ENCODE assay signal across 8 mouse cellular contexts in genomic region chr4:40701796-40702195, GRCm38 (mm10). TPM values are rescaled to one million over a fixed set of nuclear protein-coding genes. Genes with fewer than 3 reads are reported as not detected.
DNase-seq lines count a peak whose midpoint lies in the region; ATAC-seq and TF ChIP-seq lines count a peak whose summit lies in the region.

No protein-coding gene starts in this region.

- no peaks in the 10 kb centered on the region for H3K27me3 ChIP-seq in kidney, embryonic 15.5 days
- no peaks in the 10 kb centered on the region for H3K27me3 ChIP-seq in embryonic facial prominence, embryonic 12.5 days
- H3K27me3 ChIP-seq in intestine, embryonic 16.5 days (replicated peaks; ENCODE audit: control insufficient read depth, insufficient read depth, low read length), result no peaks in the 10 kb centered on the region
- H3K27me3 ChIP-seq in myocyte (ENCODE audit: control insufficient read depth, insufficient read depth, insufficient read length), result no peaks in the 10 kb centered on the region

- 85% methylated on average over 3 of the region's 3 CpGs for WGBS in kidney, embryonic 15.5 days
- 82% methylated on average over 3 of the region's 3 CpGs for WGBS in embryonic facial prominence, embryonic 12.5 days
- 64% methylated on average over 3 of the region's 3 CpGs for WGBS in intestine, embryonic 16.5 days

- DNase-seq in kidney, postnatal 10 days, result no peak
- DNase-seq in spleen, postnatal 14 days (ENCODE audit: low spot score in 2 of 2), result no peak
- no peak for DNase-seq in gastrocnemius, adult 18-20 months (ENCODE audit: low spot score)
- no peak for DNase-seq in urinary bladder, postnatal 25 days (ENCODE audit: low spot score)

- TF ChIP-seq POLR2A in myocyte (IDR thresholded peaks at IDR 0.05; ENCODE audit: insufficient read length, low read depth), result no peak

- no peaks in the 10 kb centered on the region for H3K9me3 ChIP-seq in kidney, embryonic 15.5 days (replicated peaks)
- no peaks in the 10 kb centered on the region for H3K9me3 ChIP-seq in embryonic facial prominence, embryonic 12.5 days
- H3K9me3 ChIP-seq in intestine, embryonic 16.5 days (ENCODE audit: control insufficient read depth, low read length), result no peaks in the 10 kb centered on the region

- peak overlapping the region; percentile 73 for H3K4me2 ChIP-seq in kidney, embryonic 15.5 days
- peak overlapping the region; percentile 75 for H3K4me2 ChIP-seq in embryonic facial prominence, embryonic 12.5 days (replicated peaks)
- H3K4me2 ChIP-seq in intestine, embryonic 16.5 days (ENCODE audit: low read depth, low read length), result peak overlapping the region; percentile 72
- peak overlapping the region; percentile 94 for H3K4me2 ChIP-seq in myocyte (ENCODE audit: low read depth)

- no peak for ATAC-seq in kidney, embryonic 15.5 days (replicated peaks; ENCODE audit: low FRiP score)
- ATAC-seq in embryonic facial prominence, embryonic 12.5 days (ENCODE audit: insufficient number of reproducible peaks, insufficient read depth, low FRiP score, low TSS enrichment), result no peak
- no peak for ATAC-seq in intestine, embryonic 16.5 days

- H3K79me2 ChIP-seq in myocyte (ENCODE audit: control insufficient read depth, insufficient read depth), result peaks cover 22% of the 10 kb centered on the region

- peak overlapping the region; percentile 63; the same call in 1 of the 2 replicates for H3K9ac ChIP-seq in kidney, embryonic 15.5 days
- H3K9ac ChIP-seq in embryonic facial prominence, embryonic 12.5 days, result no peak overlapping the region; the same call in 1 of the 2 replicates
- H3K9ac ChIP-seq in intestine, embryonic 16.5 days (ENCODE audit: low read depth, low read length), result peak overlapping the region; percentile 72; the same call in 1 of the 2 replicates

- peaks cover 3% of the 10 kb centered on the region for H3K36me3 ChIP-seq in kidney, embryonic 15.5 days
- H3K36me3 ChIP-seq in embryonic facial prominence, embryonic 12.5 days, result peaks cover under 1% of the 10 kb centered on the region
- no peaks in the 10 kb centered on the region for H3K36me3 ChIP-seq in intestine, embryonic 16.5 days (ENCODE audit: control insufficient read depth, insufficient read depth, low read length)
- H3K36me3 ChIP-seq in myocyte (ENCODE audit: control insufficient read depth, insufficient read depth), result no peaks in the 10 kb centered on the region

- H3ac ChIP-seq in myocyte (ENCODE audit: control insufficient read depth, insufficient read length), result no peak overlapping the region

- H3K4me3 ChIP-seq in kidney, embryonic 15.5 days (replicated peaks), result peak overlapping the region; percentile 60
- peak overlapping the region; percentile 60 for H3K4me3 ChIP-seq in embryonic facial prominence, embryonic 12.5 days
- H3K4me3 ChIP-seq in intestine, embryonic 16.5 days (ENCODE audit: low read length), result peak overlapping the region; percentile 60
- H3K4me3 ChIP-seq in myocyte, result peak overlapping the region; percentile 81

- peaks cover 20% of the 10 kb centered on the region for H3K4me1 ChIP-seq in kidney, embryonic 15.5 days
- peaks cover 12% of the 10 kb centered on the region for H3K4me1 ChIP-seq in embryonic facial prominence, embryonic 12.5 days
- H3K4me1 ChIP-seq in intestine, embryonic 16.5 days (ENCODE audit: control insufficient read depth, insufficient read depth, low read length), result peaks cover 25% of the 10 kb centered on the region

- peak overlapping the region; percentile 99; the same call in 1 of the 2 replicates for H3K27ac ChIP-seq in kidney, embryonic 15.5 days
- 0 out of 2 replicates have a peak overlapping the region, but pooled peaks have one; percentile 95 for H3K27ac ChIP-seq in embryonic facial prominence, embryonic 12.5 days
- peak overlapping the region; percentile 98 for H3K27ac ChIP-seq in intestine, embryonic 16.5 days (ENCODE audit: low read length)

TF ChIP-seq in myocyte, 11 proteins besides CTCF, POLR2A, EP300 and RAD21:
- no peak for TF ChIP-seq TCF12 (IDR thresholded peaks at IDR 0.05; ENCODE audit: insufficient read depth, poor library complexity, severe bottlenecking)
- no peak for TF ChIP-seq MYOG (IDR thresholded peaks at IDR 0.05; ENCODE audit: control insufficient read depth in 1 of 3, insufficient read depth in 1 of 3, insufficient read length in 2 of 3, low read depth in 2 of 3)
- TF ChIP-seq MAX (IDR thresholded peaks at IDR 0.05; ENCODE audit: low read depth), result no peak
- TF ChIP-seq SRF (IDR thresholded peaks at IDR 0.05; ENCODE audit: control insufficient read depth, insufficient read length, low read depth), result no peak
- no peak for TF ChIP-seq CEBPB (IDR thresholded peaks at IDR 0.05; ENCODE audit: insufficient read depth, poor library complexity, severe bottlenecking)
- no peak for TF ChIP-seq TCF3 (IDR thresholded peaks at IDR 0.05; ENCODE audit: insufficient read length, low read depth)
- TF ChIP-seq E2F4 (IDR thresholded peaks at IDR 0.05; ENCODE audit: insufficient read depth), result no peak
- no peak for TF ChIP-seq REST (IDR thresholded peaks at IDR 0.05; ENCODE audit: insufficient read depth, insufficient read length)
- no peak for TF ChIP-seq POLR2AphosphoS2 (IDR thresholded peaks at IDR 0.05; ENCODE audit: insufficient read length, low read depth)
- no peak for TF ChIP-seq USF1 (IDR thresholded peaks at IDR 0.05; ENCODE audit: low read depth)
- no peak for TF ChIP-seq MYOD1 (IDR thresholded peaks at IDR 0.05; ENCODE audit: control insufficient read depth in 1 of 3, insufficient read length in 2 of 3, low read depth in 2 of 3)

RNA-seq across cellular contexts. Expression of gene Aptx, which starts 1.2 kb away (rescaled TPM):
- polyA plus RNA-seq in kidney, embryonic 15.5 days (2015; fragmentation: Nextera tagmentation; extraction: Ambion mirVana), result 23.9 and 30.6 TPM in 2 replicates
- 38.7 and 40.1 TPM in 2 replicates for polyA plus RNA-seq in embryonic facial prominence, embryonic 12.5 days (2016; fragmentation: Nextera tagmentation; extraction: Ambion mirVana)
- polyA plus RNA-seq in intestine, embryonic 16.5 days (2015; fragmentation: Nextera tagmentation; extraction: Ambion mirVana), result 21.7 and 22.3 TPM in 2 replicates
- 20.4 TPM for polyA plus RNA-seq in myocyte (2012; fragmentation: generic; extraction: Trizol)
- 10 to 100 TPM; 15.2 to 15.4 TPM for total RNA-seq in gastrocnemius, adult 18-20 months (2021)

RNA-seq across cellular contexts. Expression of gene Dnaja1, which starts 20.2 kb away (rescaled TPM):
- 475 and 513 TPM in 2 replicates for polyA plus RNA-seq in kidney, embryonic 15.5 days (2015; fragmentation: Nextera tagmentation; extraction: Ambion mirVana)
- polyA plus RNA-seq in embryonic facial prominence, embryonic 12.5 days (2016; fragmentation: Nextera tagmentation; extraction: Ambion mirVana), result 476 and 518 TPM in 2 replicates
- polyA plus RNA-seq in intestine, embryonic 16.5 days (2015; fragmentation: Nextera tagmentation; extraction: Ambion mirVana), result 295 and 316 TPM in 2 replicates
- 68.3 TPM for polyA plus RNA-seq in myocyte (2012; fragmentation: generic; extraction: Trizol)
- total RNA-seq in gastrocnemius, adult 18-20 months (2021), result 10 to 100 TPM; 39.6 to 66.8 TPM

RNA-seq across cellular contexts. Expression of gene Smu1, which starts 55.9 kb away (rescaled TPM):
- polyA plus RNA-seq in kidney, embryonic 15.5 days (2015; fragmentation: Nextera tagmentation; extraction: Ambion mirVana), result 159 and 162 TPM in 2 replicates
- polyA plus RNA-seq in embryonic facial prominence, embryonic 12.5 days (2016; fragmentation: Nextera tagmentation; extraction: Ambion mirVana), result 152 and 153 TPM in 2 replicates
- 136 and 145 TPM in 2 replicates for polyA plus RNA-seq in intestine, embryonic 16.5 days (2015; fragmentation: Nextera tagmentation; extraction: Ambion mirVana)
- polyA plus RNA-seq in myocyte (2012; fragmentation: generic; extraction: Trizol), result 67.5 TPM
- total RNA-seq in gastrocnemius, adult 18-20 months (2021), result 10 to 100 TPM; 29.4 to 29.7 TPM
